Mouse (Mus musculus): ENCODE measurements around the gene Vasp. TPM values are rescaled to one million over a fixed set of nuclear protein-coding genes. Genes with fewer than 3 reads are reported as not detected.

The Vasp gene
- total and polyA plus RNA-seq, 3 experiments: 146 to 560 (median 239) TPM

DNA sequence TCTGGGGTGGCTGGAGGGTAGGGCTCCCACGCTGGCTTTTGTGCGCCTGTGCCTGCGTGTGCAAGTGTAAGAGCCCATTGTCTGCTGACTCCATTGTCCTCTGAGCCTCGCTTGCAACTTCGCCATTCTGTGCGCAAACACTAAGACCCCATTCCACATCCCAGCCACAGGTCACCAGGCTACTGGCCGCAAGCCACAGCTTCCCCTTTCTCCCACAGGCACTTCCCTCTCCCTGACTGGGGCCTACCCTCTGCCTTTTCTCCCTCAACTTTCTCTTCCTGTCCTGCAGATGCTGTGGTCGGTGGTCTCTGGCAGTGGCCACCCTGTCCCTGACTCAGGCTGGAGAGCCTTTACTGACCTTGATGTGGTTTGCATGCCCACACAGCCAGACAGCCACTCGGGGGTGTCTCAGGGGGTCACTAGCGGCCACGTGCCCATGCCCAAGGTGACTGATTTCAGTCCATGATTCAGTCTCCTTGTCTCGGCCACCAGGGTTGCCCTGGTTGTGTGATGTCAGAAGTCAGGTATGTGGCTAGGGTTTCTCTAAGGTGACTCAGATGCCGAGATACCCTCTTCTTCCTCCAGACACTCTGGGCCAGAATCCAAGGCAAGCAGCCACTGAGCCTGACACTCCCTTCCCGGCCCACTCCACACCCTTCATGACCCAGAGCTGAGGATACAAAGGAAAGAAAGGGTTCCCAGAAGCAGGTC lies 45.0 kb upstream of the Vasp start:
- peaks cover 39% of the 10 kb centered on the region for H3K4me1 ChIP-seq (ENCODE audit: insufficient read depth, low read depth, low read length)
- H3K4me3 ChIP-seq (ENCODE audit: low read depth, low read length): no peak overlapping the region; the same call in 1 of the 2 replicates
- H3K27me3 ChIP-seq (ENCODE audit: insufficient read depth, low read length): peaks cover 70% of the 10 kb centered on the region
- DNase-seq (ENCODE audit: low spot score): no peak
- no peak for TF ChIP-seq TAL1 (conservative IDR thresholded peaks at IDR 0.05; ENCODE audit: low read depth, low read length)
- TF ChIP-seq CTCF (IDR thresholded peaks at IDR 0.05; ENCODE audit: low read depth, low read length): no peak
- no peak for TF ChIP-seq GATA1 (IDR thresholded peaks at IDR 0.05; ENCODE audit: borderline replicate concordance, low read length)
- no peak for TF ChIP-seq POLR2AphosphoS5 (IDR thresholded peaks at IDR 0.05; ENCODE audit: insufficient replicate concordance, low read depth, low read length)
- no peak for TF ChIP-seq GATA2 (IDR thresholded peaks at IDR 0.05; ENCODE audit: borderline replicate concordance, low read depth, low read length)
- ATAC-seq (ENCODE audit: extremely low read depth, insufficient number of reproducible peaks, low FRiP score, poor library complexity, severe bottlenecking): no peak
- no peaks in the 10 kb centered on the region for H3K36me3 ChIP-seq (replicated peaks)
- H3K9me3 ChIP-seq (replicated peaks): no peaks in the 10 kb centered on the region

DNA sequence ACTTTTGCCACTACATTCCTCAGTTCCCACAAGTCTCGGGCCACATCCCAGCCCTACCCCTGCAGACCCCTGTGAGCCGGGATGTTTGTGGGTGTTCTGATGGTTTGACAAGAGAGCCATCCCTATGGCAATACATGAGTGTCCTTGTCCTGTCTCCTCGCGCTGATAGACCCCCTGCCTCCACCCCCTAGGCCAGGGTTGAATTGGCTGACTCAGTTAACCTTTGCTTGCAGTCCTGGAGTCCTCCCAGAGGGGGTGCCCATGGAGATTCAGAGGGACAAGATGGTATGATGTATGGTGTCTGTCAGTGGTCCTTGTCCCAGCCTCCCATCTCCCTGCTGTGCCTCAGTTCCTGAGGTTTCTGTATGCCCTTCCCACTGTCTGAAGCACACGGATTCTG lies 42.4 kb upstream of the Vasp start:
- Histone ChIP-seq H3K4me3 (ENCODE audit: low read depth, low read length) (no peak overlapping the region), H3K27me3 (ENCODE audit: insufficient read depth, low read length) (peaks cover 59% of the 10 kb centered on the region), H3K4me1 (ENCODE audit: insufficient read depth, low read depth, low read length) (peaks cover 38% of the 10 kb centered on the region), H3K36me3 (replicated peaks) (no peaks in the 10 kb centered on the region), H3K9me3 (replicated peaks) (no peaks in the 10 kb centered on the region)
- TF ChIP-seq TAL1 (conservative IDR thresholded peaks at IDR 0.05; ENCODE audit: low read depth, low read length) (no peak), GATA2 (IDR thresholded peaks at IDR 0.05; ENCODE audit: borderline replicate concordance, low read depth, low read length) (no peak), GATA1 (IDR thresholded peaks at IDR 0.05; ENCODE audit: borderline replicate concordance, low read length) (no peak), CTCF (IDR thresholded peaks at IDR 0.05; ENCODE audit: low read depth, low read length) (no peak), POLR2AphosphoS5 (IDR thresholded peaks at IDR 0.05; ENCODE audit: insufficient replicate concordance, low read depth, low read length) (no peak)
- DNase-seq (ENCODE audit: low spot score) (no peak), ATAC-seq (ENCODE audit: extremely low read depth, insufficient number of reproducible peaks, low FRiP score, poor library complexity, severe bottlenecking) (no peak)

DNA sequence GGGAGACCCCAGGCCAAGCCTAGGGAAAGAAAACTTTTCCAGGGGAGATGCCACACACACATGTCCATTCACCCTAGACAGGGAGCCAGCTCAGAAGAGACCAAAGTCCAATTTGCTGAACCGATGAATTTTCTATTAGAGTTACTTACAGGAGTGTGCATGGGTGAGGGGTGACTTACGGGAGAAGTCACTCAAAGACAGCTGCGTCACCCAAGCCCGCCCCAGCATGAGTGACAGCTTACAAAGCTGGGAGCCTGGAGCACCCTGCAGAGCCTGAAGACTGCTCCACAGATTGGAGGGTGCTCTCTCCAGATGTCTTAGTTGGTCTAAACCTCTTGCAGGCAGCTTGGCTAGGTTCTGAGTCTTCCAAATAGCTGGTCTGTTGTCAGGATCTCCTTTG lies 40.4 kb upstream of the Vasp start:
- Histone ChIP-seq H3K4me1 (ENCODE audit: insufficient read depth, low read depth, low read length) (peaks cover 45% of the 10 kb centered on the region), H3K9me3 (replicated peaks) (no peaks in the 10 kb centered on the region), H3K36me3 (replicated peaks) (no peaks in the 10 kb centered on the region), H3K4me3 (ENCODE audit: low read depth, low read length) (no peak overlapping the region), H3K27me3 (ENCODE audit: insufficient read depth, low read length) (peaks cover 48% of the 10 kb centered on the region)
- ATAC-seq (ENCODE audit: extremely low read depth, insufficient number of reproducible peaks, low FRiP score, poor library complexity, severe bottlenecking) (no peak), DNase-seq (ENCODE audit: low spot score) (no peak)
- TF ChIP-seq GATA2 (IDR thresholded peaks at IDR 0.05; ENCODE audit: borderline replicate concordance, low read depth, low read length) (no peak), CTCF (IDR thresholded peaks at IDR 0.05; ENCODE audit: low read depth, low read length) (no peak), POLR2AphosphoS5 (IDR thresholded peaks at IDR 0.05; ENCODE audit: insufficient replicate concordance, low read depth, low read length) (no peak), TAL1 (conservative IDR thresholded peaks at IDR 0.05; ENCODE audit: low read depth, low read length) (no peak), GATA1 (IDR thresholded peaks at IDR 0.05; ENCODE audit: borderline replicate concordance, low read length) (no peak)

DNA sequence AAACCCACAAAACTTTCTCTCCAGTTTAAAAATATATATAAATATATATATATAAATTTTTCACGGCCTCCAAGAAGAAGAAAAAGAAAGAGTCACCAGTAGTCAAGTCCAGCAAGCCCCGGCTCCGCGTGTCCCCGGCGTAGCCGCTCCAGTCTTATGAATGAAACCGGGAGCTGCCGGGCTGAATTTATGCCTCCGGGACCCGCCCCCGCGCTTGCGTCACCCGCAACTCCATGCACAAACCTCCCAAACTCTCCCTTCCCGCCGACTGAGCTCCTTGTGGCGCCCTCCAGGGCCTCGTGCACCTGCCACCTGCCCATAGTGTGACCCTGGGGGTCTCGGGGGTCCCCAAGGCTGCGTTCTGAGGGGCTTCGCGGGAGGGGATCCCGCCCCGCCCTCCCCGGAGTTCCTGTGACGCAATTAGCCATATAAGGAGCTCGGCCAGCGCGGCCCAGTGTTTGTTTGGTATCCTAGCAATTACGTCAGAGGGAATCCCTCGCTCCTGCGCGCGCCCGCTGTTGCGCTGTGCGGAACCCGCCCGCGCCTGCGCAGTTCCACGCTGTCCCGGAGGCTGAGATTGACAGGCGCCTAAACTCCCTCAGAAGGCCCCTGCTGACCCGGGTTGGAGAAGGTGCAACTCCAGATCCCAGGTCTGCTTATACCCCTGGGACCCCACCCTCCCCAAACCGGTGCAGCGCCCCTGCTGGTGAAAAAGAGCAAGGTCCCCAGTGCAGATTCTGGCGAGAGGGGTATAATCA lies 38.4 kb upstream of the Vasp start, which contains the start of gene Fosb:
TSS of gene Fosb (minus strand) at position 168 of the 758 bp plus-strand sequence.
- Histone ChIP-seq H3K4me1 (ENCODE audit: insufficient read depth, low read depth, low read length) (peaks cover 36% of the 10 kb centered on the region), H3K36me3 (replicated peaks) (no peaks in the 10 kb centered on the region), H3K27me3 (ENCODE audit: insufficient read depth, low read length) (peaks cover 41% of the 10 kb centered on the region), H3K4me3 (ENCODE audit: low read depth, low read length) (peak within 1 kb of the TSS; percentile 73), H3K9me3 (replicated peaks) (no peaks in the 10 kb centered on the region)
- TF ChIP-seq TAL1 (conservative IDR thresholded peaks at IDR 0.05; ENCODE audit: low read depth, low read length) (no peak), GATA2 (IDR thresholded peaks at IDR 0.05; ENCODE audit: borderline replicate concordance, low read depth, low read length) (no peak), POLR2AphosphoS5 (IDR thresholded peaks at IDR 0.05; ENCODE audit: insufficient replicate concordance, low read depth, low read length) (no peak), CTCF (IDR thresholded peaks at IDR 0.05; ENCODE audit: low read depth, low read length) (no peak), GATA1 (IDR thresholded peaks at IDR 0.05; ENCODE audit: borderline replicate concordance, low read length) (no peak)
- DNase-seq (ENCODE audit: low spot score) (peak; percentile 80), ATAC-seq (ENCODE audit: extremely low read depth, insufficient number of reproducible peaks, low FRiP score, poor library complexity, severe bottlenecking) (peak; percentile 50; the same call in 1 of the 2 replicates)

DNA sequence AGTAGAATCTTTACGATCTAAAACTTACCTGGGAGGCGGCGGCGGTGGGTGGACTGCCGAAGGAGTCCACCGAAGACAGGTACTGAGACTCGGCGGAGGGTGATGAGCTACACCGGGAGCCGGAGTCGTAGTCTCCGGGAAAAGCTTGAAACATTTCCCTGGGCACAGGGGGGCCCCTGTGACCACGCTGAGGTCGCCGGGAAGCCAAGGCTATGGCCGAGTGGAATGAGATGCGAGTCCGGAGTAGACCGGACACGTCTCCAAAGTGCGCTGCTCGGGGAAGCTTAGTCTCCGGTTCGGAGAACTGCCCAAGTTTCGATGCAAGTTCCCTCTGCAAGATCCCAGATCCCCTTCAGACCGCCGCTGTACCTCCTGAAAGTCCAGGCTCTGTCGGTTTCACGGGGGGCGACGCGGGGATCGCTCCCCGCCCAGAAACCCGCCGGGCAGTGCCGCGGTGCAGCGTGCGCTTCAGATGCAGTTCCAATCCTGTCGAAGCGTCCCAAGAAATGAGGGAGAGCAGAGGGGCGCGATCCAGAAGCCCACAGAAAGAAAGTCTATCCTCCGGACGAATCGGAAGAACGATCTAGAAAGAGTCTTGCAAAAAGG lies 37.8 kb upstream of the Vasp start:
- TF ChIP-seq TAL1 (conservative IDR thresholded peaks at IDR 0.05; ENCODE audit: low read depth, low read length): no peak
- TF ChIP-seq CTCF (IDR thresholded peaks at IDR 0.05; ENCODE audit: low read depth, low read length): no peak
- TF ChIP-seq GATA2 (IDR thresholded peaks at IDR 0.05; ENCODE audit: borderline replicate concordance, low read depth, low read length): no peak
- TF ChIP-seq POLR2AphosphoS5 (IDR thresholded peaks at IDR 0.05; ENCODE audit: insufficient replicate concordance, low read depth, low read length): no peak
- no peak for TF ChIP-seq GATA1 (IDR thresholded peaks at IDR 0.05; ENCODE audit: borderline replicate concordance, low read length)
- ATAC-seq (ENCODE audit: extremely low read depth, insufficient number of reproducible peaks, low FRiP score, poor library complexity, severe bottlenecking) (no peak), DNase-seq (ENCODE audit: low spot score) (no peak)
- peaks cover 42% of the 10 kb centered on the region for H3K27me3 ChIP-seq (ENCODE audit: insufficient read depth, low read length)
- peak overlapping the region; percentile 73 for H3K4me3 ChIP-seq (ENCODE audit: low read depth, low read length)
- H3K4me1 ChIP-seq (ENCODE audit: insufficient read depth, low read depth, low read length): peaks cover 40% of the 10 kb centered on the region
- no peaks in the 10 kb centered on the region for H3K9me3 ChIP-seq (replicated peaks)
- H3K36me3 ChIP-seq (replicated peaks): no peaks in the 10 kb centered on the region

Data from G1E (cell line).